Mouse (Mus musculus) Patski (cell line): ENCODE data around the gene Gm16253. TPM values are rescaled to one million over a fixed set of nuclear protein-coding genes. Genes with fewer than 3 reads are reported as not detected.
A peak's percentile ranks its signal among the peaks of the same experiment; 100 is the strongest.

Source experiments
- ATAC-seq: fragments of 100-300 bp; one replicate; pipeline ENCODE4 v1.8.0; 2021
- CTCF ChIA-PET: fragments of 350-600 bp; sonication (Branson Sonifier 250); formaldehyde crosslinking; loops from one replicate; lab custom pipeline; 2022; ENCODE audit warnings: inconsistent platforms; lab: Charles Lee
- POLR2A ChIA-PET: fragments of 350-600 bp; sonication (Branson Sonifier 250); formaldehyde crosslinking; loops from one replicate; lab custom pipeline; 2022; ENCODE audit warnings: antibody characterized with exemption, inconsistent platforms; lab: Charles Lee
- DNase-seq: peaks from one replicate; pipeline ENCODE4 v3.0.0-alpha.2; 2011; ENCODE audit warnings: low read depth, low spot score
- H3K27me3 ChIP-seq: fragments of 371-371 bp; one replicate; pipeline ENCODE4 v1.5.1; 2021
- CTCF ChIP-seq: fragments of 100-300 bp; IDR thresholded peaks from one replicate; pipeline ENCODE4 v1.5.1; 2021
- in situ Hi-C: fragments of 300-500 bp; cut with MboI; formaldehyde crosslinking; loops from 3 replicates; pipeline ENCODE4 v1.11.1; 2018; ENCODE audit warnings: low pct_unique_long_range_greater_than_20kb, mixed read lengths
- polyA plus RNA-seq: library from polyadenylated mRNA; unstranded; gene quantifications from one replicate; pipeline ENCODE4 v1.2.3, GENCODE M21; 2021

Gm16253 gene
- polyA plus RNA-seq, result 1.9 TPM

- DNase-seq (peak; percentile 94), ATAC-seq (peak; percentile 88)
- in situ Hi-C loops, result no loop called here
- CTCF ChIA-PET, result interaction anchor here (0.7 to 11.5 kb wide), 12 partner anchors 10 to 131 kb away, joined by 3 to 312 read pairs (median 6); partner anchors contain the start of genes Lix1l, Nudt17, Polr3gl and Txnip
- POLR2A ChIA-PET, result interaction anchor here (0.7 to 3.5 kb wide), 10 partner anchors 12 to 86 kb away, joined by 3 to 44 read pairs (median 3); partner anchors contain the start of gene Txnip
- TF ChIP-seq CTCF, result no peak
- no peaks in the 10 kb centered on the region for H3K27me3 ChIP-seq
These were observed at the start of gene Gm16253 for GRCm38 (mm10) chr3:96576690-96577541. Gene Gm16253, plus strand, starts transcription at chr3:96576984.

DNA sequence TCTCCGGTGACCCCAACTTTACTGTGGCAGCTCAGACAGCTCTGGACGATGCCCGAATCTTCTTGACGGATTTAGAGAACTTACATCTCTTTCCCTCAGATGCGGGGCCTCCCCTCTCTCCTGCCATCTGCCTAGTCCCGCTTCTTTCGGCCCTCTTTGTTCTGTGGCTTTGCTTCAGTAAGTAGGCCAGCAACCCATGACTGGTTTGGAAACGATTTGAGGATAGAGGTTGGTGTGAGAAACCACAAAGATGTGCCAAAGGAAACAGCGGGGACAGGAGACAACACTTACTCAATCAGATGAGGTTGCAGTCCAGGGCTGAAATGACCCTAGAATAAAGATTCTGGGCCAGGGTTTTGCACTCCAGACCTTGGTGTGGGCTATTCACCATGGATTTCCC, 48.3 kb upstream of the Gm16253 start:
- ATAC-seq (no peak), DNase-seq (no peak)
- H3K27me3 ChIP-seq, result no peaks in the 10 kb centered on the region
- ChIA-PET POLR2A (no interaction called here), CTCF (interaction anchor here (0.7 to 3.9 kb wide), 3 partner anchors 13 to 108 kb away, joined by 3 to 13 read pairs (median 5); no protein-coding TSS in a partner anchor)
- in situ Hi-C loops, result no loop called here
- no peak for TF ChIP-seq CTCF

- no peak for TF ChIP-seq CTCF
- in situ Hi-C loops, result no loop called here
- POLR2A ChIA-PET, result interaction anchor here (1.8 kb wide), 1 partner anchor 25 kb away, joined by 3 read pairs; no protein-coding TSS in a partner anchor
- CTCF ChIA-PET, result interaction anchor here (0.8 to 2.6 kb wide), 7 partner anchors 9 to 112 kb away, joined by 3 to 9 read pairs (median 3); no protein-coding TSS in a partner anchor
- H3K27me3 ChIP-seq, result peaks cover 3% of the 10 kb centered on the region
- DNase-seq (no peak), ATAC-seq (no peak)
These were observed 44.7 kb upstream of the Gm16253 start for GRCm38 (mm10) chr3:96532050-96532449.

DNA sequence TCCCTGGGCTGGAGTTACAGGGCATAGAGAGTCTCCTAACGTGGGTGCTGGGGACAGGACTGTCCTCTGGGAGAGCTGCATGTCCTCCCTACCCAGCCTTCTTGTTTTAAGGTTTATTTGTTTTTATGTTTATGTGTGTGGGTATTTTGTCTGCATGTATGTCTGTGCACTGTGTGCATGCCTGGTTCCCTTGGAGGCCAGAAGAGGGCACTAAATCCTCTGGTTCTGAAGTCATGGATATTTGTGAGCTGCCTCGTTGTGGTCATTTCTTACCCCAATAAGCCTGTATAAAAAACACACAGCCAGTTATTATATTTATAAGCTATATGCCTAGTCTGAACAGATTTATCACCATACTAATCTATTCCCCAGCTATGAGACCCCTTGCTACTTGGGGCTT, 42.5 kb upstream of the Gm16253 start:
- in situ Hi-C loops, result no loop called here
- peaks cover 3% of the 10 kb centered on the region for H3K27me3 ChIP-seq
- no peak for TF ChIP-seq CTCF
- POLR2A ChIA-PET, result interaction anchor here (0.8 to 1.1 kb wide), 2 partner anchors 10 to 43 kb away, joined by 3 read pairs; partner anchors contain the start of gene Gm16253
- CTCF ChIA-PET, result interaction anchor here (1.6 to 1.7 kb wide), 3 partner anchors 10 to 27 kb away, joined by 5 to 6 read pairs (median 6); partner anchors contain the start of gene Hfe2
- ATAC-seq (no peak), DNase-seq (no peak)

DNA sequence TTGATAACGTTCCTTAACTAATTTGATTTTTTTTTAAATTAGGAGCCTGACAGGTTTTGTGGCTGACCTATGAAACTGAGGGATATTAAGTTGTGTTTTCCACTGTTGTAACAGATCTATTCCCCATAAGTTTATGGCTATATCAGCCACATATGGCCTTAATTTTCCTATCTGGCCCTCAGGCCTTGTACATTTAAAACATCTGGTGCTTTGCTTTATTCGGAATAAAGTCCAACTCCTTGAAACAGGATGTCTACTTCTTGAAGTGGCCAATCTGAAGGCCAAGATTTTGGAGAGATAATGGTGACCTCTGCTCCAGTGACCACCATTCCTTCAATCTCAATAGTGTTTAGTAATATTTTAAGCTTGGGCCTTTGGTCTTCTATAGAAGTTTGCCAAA, 37.5 kb upstream of the Gm16253 start:
- no peak for ATAC-seq
- H3K27me3 ChIP-seq, result peaks cover 3% of the 10 kb centered on the region
- in situ Hi-C loops, result no loop called here
- ChIA-PET CTCF (interaction anchor here (20.5 kb wide), 1 partner anchor 39 kb away, joined by 312 read pairs; the partner anchor contains the start of gene Gm16253), POLR2A (interaction anchor here (0.5 kb wide), 1 partner anchor 37 kb away, joined by 6 read pairs; no protein-coding TSS in a partner anchor)
- TF ChIP-seq CTCF, result no peak
- no peak for DNase-seq

DNA sequence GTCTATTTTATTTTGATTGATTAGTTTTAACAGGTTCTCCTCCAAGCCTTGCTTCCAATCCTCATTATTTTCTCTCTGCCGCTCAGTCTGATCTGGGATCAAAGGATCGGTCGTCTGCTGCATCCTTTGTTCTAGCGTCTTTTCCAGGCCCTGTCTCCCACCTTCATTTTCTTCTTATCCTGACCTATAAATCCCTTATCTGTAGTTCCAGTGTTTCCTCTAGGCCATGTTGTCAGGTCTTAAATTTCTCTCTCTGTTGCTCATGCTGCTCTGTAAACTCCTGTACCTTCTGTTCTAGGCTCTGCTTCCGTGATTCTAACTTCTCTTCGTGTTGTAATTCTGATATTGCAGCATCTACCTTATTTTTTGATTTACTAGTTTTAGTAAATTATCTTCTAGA, 36.0 kb upstream of the Gm16253 start:
- TF ChIP-seq CTCF, result no peak
- in situ Hi-C loops, result loop anchor here (5.0 kb wide), 3 partner anchors 42 to 167 kb away; partner anchors contain the start of gene Nudt17
- ATAC-seq (no peak), DNase-seq (no peak)
- ChIA-PET CTCF (interaction anchor here (0.9 to 20.5 kb wide), 9 partner anchors 8 to 155 kb away, joined by 4 to 312 read pairs (median 8); partner anchors contain the start of gene Gm16253), POLR2A (no interaction called here)
- H3K27me3 ChIP-seq, result peaks cover 3% of the 10 kb centered on the region

GRCm38 (mm10) chr3:96541328-96542078, 35.3 kb upstream of the Gm16253 start:
- in situ Hi-C loops, result loop anchor here (5.0 kb wide), 3 partner anchors 41 to 166 kb away; partner anchors contain the start of gene Nudt17
- ChIA-PET CTCF (interaction anchor here (0.9 to 20.5 kb wide), 20 partner anchors 9 to 255 kb away, joined by 3 to 312 read pairs (median 5); partner anchors contain the start of genes Gm16253, Nudt17 and Polr3gl), POLR2A (no interaction called here)
- no peak for DNase-seq
- TF ChIP-seq CTCF, result peak; percentile 84
- H3K27me3 ChIP-seq, result peaks cover under 1% of the 10 kb centered on the region
- no peak for ATAC-seq

DNA sequence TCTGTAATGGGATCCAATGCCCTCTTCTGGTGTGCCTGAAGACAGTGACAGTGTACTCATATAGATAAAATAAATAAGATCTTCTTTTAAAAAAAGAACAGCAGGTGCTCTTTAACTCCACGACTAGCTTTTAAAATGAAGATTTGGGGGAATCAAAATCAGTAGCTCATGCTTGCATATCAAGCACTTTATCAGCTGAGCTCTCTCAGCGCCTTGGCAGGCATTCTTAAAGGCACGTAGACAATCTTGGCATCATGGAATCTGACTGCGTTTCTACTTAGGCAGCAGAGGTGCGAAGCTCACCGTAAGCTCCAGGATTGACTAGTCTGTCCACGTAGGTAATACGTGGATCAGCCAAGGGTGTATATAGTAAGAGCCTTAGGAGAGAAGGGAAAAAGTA, 34.2 kb upstream of the Gm16253 start:
- POLR2A ChIA-PET, result interaction anchor here (0.6 to 0.8 kb wide), 2 partner anchors 37 to 362 kb away, joined by 3 to 5 read pairs; partner anchors contain the start of gene Gja5
- in situ Hi-C loops, result loop anchor here (5.0 kb wide), 3 partner anchors 40 to 165 kb away; partner anchors contain the start of gene Nudt17
- CTCF ChIA-PET, result interaction anchor here (0.7 to 20.5 kb wide), 18 partner anchors 9 to 256 kb away, joined by 3 to 312 read pairs (median 5); partner anchors contain the start of genes Gm16253, Nudt17 and Polr3gl
- no peak for TF ChIP-seq CTCF
- H3K27me3 ChIP-seq, result no peaks in the 10 kb centered on the region
- ATAC-seq, result no peak
- no peak for DNase-seq

DNA sequence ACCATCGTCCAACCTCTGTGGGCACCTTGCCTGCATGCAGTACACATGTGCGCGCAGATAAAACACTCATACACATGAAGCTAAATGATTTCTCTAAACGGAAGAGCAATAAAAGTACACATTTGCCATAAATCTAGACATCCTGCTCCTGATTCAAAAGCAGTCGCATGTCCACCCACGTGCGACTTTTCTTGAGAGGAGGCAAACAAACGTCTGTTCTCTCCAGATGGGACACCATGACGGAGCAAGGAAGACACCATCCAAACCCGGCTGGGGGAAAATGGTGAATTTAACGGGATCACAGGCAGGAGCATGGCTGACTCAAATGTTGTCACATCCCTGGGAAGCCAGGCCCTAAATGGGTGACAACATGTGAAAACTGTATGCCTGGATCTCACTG, 33.4 kb upstream of the Gm16253 start:
- DNase-seq (no peak), ATAC-seq (no peak)
- in situ Hi-C loops, result loop anchor here (5.0 kb wide), 3 partner anchors 39 to 164 kb away; partner anchors contain the start of gene Nudt17
- H3K27me3 ChIP-seq, result no peaks in the 10 kb centered on the region
- no peak for TF ChIP-seq CTCF
- POLR2A ChIA-PET, result interaction anchor here (0.6 kb wide), 1 partner anchor 36 kb away, joined by 5 read pairs; no protein-coding TSS in a partner anchor
- CTCF ChIA-PET, result interaction anchor here (0.7 to 20.5 kb wide), 13 partner anchors 8 to 256 kb away, joined by 3 to 312 read pairs (median 8); partner anchors contain the start of genes Gm16253 and Hfe2
